Mouse (Mus musculus) embryonic stem cell, embryonic (primary cell): ENCODE results near the gene Atp8b4.

Experiments used
- CTCF ChIA-PET, 4 experiments: fragments of 300-600 bp in 2 of 4; fragments of 350-600 bp in 2 of 4; sonication (Branson Sonifier 250); formaldehyde crosslinking; loops; one replicate each; lab custom pipeline; 2022; ENCODE audit warnings: inconsistent platforms in 2 of 4; lab: Charles Lee
- POLR2A ChIA-PET, 4 experiments: fragments of 300-600 bp in 2 of 4; fragments of 350-600 bp in 2 of 4; sonication (Branson Sonifier 250); formaldehyde crosslinking; loops; one replicate each; lab custom pipeline; 2022; ENCODE audit warnings: antibody characterized with exemption in 4 of 4, inconsistent platforms in 1 of 4; lab: Charles Lee

Atp8b4 gene

DNA sequence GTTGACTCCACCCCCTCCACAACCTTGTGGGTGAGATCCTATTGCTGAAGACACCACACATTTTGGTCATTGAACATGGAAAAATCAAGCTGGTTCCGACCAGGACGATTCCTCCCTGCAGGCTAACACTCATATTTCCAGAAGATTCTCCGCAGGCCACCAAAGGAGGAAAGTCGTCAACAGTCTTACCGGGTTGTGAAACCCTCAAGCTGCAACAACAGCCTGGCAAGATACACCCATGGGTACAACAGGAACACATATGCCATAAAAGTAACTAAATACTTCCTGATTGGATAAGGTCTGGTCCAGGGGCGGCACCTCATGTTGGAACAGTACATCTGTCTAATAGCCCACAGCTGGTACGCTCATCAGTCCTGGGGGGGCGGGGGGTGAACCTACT lies 159.0 kb downstream of the Atp8b4 start:
- POLR2A ChIA-PET: interaction anchor here in 1 of 4 experiments (1.5 kb wide), 1 partner anchor 10 kb away, joined by 3 read pairs; no protein-coding TSS in a partner anchor
- CTCF ChIA-PET: no interaction called here

GRCm38 (mm10) chr2:126340201-126340600 lies 160.3 kb downstream of the Atp8b4 start:
- ChIA-PET CTCF (no interaction called here), POLR2A (no interaction called here)

DNA sequence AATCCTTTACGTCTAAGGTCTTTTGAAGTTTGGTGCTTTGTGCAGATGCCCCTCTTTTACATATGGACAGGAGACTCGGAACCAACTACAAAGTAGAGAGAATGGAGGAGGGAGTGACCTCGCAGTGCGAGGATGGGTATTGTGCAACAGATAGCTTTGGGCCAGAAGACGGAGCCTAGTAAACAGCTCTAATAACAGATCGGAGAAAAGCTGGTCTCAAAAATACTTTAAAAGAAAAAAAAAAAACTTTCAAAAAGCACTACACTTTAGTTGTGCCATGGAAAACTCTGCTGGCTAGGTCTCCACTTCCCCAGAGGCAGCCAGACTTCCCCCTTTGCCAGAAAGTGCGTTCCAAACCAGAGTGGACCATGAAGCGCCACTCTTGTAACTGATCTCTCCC lies 161.0 kb downstream of the Atp8b4 start:
- CTCF ChIA-PET: interaction anchor here in 1 of 4 experiments (0.7 kb wide), 1 partner anchor 255 kb away, joined by 3 read pairs; no protein-coding TSS in a partner anchor

GRCm38 (mm10) chr2:126337143-126337542 lies 163.3 kb downstream of the Atp8b4 start:
- CTCF ChIA-PET: no interaction called here
- POLR2A ChIA-PET: interaction anchor here in 1 of 4 experiments (0.8 kb wide), 1 partner anchor 1565 kb away, joined by 3 read pairs; no protein-coding TSS in a partner anchor

More for the DNA sequence above, 161.0 kb downstream of the Atp8b4 start:
- POLR2A ChIA-PET: no interaction called here

DNA sequence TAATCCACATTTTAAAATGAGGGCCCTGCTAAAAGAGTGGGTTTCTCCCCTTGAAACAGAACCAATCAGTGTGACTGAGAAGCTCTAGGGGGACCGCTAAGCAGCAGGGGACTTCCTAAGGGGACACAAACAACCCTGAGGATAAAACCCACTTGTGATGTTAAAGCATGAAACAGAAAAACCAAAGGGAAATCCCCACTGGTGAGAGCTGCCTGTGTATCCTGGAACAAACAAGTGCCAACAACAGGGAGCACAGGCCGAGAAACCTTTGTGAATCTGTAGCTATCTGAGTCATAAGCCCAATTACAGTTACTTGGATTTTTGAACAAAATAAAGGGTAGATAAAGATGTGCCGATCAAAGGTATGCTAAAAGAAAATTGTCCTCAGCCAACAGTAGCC lies 168.7 kb downstream of the Atp8b4 start:
- CTCF ChIA-PET: no interaction called here

GRCm38 (mm10) chr2:126323206-126323605 lies 177.3 kb downstream of the Atp8b4 start:
- POLR2A ChIA-PET: no interaction called here
- CTCF ChIA-PET: no interaction called here

More for the DNA sequence above, 168.7 kb downstream of the Atp8b4 start:
- POLR2A ChIA-PET: no interaction called here

GRCm38 (mm10) chr2:126322631-126323031 lies 177.8 kb downstream of the Atp8b4 start:
- POLR2A ChIA-PET: no interaction called here
- CTCF ChIA-PET: no interaction called here

DNA sequence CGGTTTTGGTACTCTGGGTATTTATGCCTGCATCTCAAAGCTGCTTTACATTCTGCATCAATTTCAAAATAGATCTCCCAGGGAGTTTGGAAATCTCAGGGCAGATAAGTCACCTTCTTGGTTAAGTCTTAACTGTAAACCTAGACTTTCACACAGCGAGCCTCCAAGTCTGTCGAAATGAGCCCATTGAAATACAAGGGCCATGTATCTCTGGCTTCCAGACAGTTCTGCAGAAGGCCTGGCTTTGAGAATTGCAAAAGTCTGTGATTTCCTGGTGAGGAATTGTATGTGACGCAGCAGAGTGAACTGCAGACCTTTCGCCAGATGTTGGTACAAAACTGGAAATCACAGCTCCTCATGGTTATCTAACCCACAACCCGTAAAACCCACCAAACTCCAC lies 182.4 kb downstream of the Atp8b4 start:
- ChIA-PET CTCF (no interaction called here), POLR2A (no interaction called here)

- CTCF ChIA-PET: no interaction called here
- POLR2A ChIA-PET: no interaction called here
Measured at GRCm38 (mm10) chr2:126316942-126317341, 183.5 kb downstream of the Atp8b4 start.

DNA sequence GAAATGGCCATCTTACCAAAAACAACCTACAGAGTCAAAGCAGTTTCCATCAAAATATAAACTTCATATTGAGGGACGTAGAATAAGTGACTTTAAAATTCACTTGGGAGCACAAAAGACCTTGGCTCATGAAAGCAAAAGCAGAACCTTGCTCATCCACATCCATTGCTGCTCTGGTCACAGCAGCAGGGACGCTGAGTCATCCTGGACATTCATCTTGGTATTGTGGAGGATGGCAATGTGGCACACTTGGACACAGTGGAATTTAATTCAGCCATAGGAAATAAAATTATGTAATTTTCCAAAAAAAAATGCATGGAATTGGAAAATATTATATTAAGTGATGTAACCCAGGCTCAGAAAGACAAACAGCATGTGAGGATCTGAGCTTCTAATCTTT lies 184.1 kb downstream of the Atp8b4 start:
- ChIA-PET CTCF (no interaction called here), POLR2A (interaction anchor here in 1 of 4 experiments (1.3 kb wide), 1 partner anchor 8 kb away, joined by 3 read pairs; no protein-coding TSS in a partner anchor)

DNA sequence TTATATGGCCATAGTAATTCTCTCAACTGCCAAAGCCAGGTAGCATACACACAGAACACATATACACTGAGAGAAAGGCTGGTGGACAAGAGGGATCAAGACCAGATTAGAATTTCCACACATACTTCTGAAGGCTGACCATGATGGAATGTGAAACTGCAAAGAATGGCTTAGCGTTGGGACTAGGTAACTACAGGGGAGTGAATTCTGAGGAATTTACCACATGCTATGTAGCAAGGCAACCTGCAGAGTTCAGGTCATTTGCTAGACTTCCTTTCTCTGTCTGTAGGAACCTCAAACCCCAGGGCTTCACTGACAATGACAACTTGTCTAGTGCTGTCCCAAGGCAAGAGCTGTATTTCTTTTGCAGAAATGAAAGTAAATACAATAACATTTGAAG lies 189.4 kb downstream of the Atp8b4 start:
- CTCF ChIA-PET: no interaction called here

DNA sequence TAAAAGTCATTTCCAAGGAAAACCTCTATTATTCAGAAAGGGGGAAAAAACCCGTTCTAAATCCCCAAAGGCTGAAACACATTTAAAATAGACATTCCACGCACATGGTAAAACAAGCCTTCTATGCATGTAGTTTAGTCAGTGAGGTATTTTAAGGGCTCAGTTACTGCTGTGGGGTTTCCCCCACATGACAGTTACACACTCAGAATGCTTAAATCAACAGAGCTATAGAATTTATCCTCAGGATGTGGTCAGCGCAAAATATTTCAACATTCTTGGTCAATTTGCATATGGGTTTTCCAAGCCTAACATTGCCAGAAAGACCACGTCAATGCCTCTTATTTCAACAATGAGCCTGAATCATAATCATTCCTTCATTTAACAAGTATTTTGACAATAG lies 190.5 kb downstream of the Atp8b4 start:
- ChIA-PET CTCF (no interaction called here), POLR2A (no interaction called here)

More for the DNA sequence above, 189.4 kb downstream of the Atp8b4 start:
- POLR2A ChIA-PET: no interaction called here

DNA sequence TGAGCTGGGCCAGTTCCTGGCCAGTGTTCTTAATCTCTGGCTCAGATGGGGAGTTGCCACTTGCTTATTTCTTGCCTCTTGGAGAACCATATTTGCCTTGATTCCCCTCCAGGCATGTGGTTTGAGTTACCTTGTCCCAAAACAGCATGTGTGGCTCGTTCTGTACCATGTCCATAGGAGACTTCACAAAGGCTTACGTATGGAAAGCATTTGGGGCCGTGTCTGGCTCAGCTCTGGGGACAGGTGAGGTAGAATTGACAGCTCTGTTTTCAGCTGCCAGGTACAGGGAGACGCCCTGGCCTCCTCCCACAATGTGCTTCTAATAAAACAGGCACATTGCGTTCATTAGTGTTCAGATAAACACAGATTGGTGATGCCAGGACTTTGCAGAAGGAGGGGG lies 195.9 kb downstream of the Atp8b4 start:
- POLR2A ChIA-PET: no interaction called here
- CTCF ChIA-PET: no interaction called here

DNA sequence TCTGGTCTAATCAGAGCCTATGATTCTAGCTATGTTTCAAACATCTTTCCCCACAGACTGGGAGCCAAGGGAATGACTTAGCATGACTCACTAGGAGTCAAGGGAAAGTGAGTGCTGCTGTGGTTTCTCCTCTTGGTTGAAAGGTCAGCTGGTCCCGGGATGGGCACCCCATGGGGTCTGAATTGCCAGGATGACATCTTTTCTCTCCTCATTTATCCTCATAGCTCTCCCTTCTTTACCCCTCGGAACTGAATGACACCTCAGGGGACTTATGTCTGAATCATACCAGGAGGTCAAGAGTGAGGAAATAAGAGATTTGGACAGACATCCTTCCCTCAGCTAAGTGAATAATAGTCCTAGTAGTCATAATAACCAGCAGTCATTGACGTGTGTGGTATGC lies 197.2 kb downstream of the Atp8b4 start:
- POLR2A ChIA-PET: interaction anchor here in 2 of 4 experiments (0.5 to 0.7 kb wide), 2 partner anchors 95 to 328 kb away, joined by 4 read pairs; no protein-coding TSS in a partner anchor
- CTCF ChIA-PET: no interaction called here

DNA sequence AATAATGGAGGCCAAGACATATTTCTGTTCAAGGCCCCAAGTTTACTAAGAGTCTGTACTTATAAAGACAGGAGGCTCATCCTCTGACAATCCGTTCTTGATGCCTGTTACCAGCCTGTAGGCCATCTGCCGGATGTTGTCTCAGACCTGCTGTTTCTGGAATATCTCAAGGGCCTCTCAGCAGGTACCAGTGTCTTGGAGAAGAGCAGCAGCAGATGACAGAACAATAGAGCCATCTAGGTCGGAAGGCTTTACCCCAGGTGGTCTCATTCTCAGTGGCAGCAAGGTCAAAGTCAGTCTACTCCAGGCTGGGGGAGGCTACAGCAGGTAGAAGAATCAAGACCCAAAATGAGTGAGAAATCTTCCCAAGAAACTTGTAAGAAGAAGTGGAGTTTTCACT lies 198.1 kb downstream of the Atp8b4 start:
- ChIA-PET POLR2A (no interaction called here), CTCF (no interaction called here)

DNA sequence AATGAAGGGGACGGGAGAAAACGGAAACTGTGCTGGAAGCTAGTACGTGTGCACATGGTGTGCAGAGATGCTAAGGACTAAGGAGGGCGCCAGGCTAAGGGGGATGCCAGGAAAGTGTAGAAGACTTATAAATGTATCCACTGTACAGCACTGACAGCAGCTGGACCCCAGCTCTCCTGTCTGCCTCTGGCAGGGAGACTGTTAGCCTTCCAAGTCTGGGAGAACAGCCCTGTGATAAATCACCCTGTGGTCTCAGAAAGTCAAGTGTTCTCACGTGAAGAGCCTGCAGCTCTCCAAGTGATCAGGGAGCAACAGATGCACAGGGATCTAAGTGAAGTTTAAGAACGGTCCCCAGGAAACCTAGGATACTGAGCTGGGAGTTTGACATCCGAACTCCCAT lies 209.8 kb downstream of the Atp8b4 start:
- ChIA-PET POLR2A (no interaction called here), CTCF (no interaction called here)

DNA sequence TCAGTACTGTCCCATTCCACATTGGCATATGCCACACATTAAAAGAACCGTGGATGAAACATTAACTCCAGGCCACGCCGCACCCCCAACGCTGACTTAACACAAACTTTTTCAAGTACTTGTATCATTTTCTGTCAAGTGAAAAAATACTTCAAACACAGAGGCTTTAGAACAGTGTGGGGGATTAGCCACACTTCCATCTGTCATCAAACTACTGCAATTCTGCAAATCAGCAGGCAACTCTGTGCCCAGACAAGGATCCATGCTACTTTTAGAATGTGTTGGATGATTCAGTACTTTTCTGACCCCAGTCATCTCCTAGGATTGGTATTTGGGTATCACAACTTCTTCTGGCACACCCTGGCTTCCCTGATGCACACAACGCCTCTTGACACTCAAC lies 212.5 kb downstream of the Atp8b4 start:
- CTCF ChIA-PET: no interaction called here
- POLR2A ChIA-PET: no interaction called here

DNA sequence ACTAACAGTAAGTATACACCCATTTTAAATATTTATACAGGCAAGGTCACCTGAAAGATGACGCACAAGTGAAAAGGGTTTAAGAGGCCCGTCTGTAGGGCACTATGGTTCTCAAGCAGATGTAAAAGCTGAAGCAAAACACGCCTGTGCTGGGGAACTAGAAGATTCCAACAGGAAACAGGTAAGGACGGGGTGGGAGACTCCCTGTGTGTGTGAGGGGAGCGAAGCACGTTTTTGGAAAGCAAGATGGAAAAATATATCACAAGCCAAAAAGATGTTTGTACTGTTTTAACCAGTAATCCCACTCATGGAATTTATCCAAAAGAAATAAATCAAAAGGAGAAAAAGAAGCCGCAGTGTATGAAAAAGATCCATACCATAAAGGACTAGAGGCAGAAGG lies 214.1 kb downstream of the Atp8b4 start:
- ChIA-PET POLR2A (no interaction called here), CTCF (no interaction called here)

DNA sequence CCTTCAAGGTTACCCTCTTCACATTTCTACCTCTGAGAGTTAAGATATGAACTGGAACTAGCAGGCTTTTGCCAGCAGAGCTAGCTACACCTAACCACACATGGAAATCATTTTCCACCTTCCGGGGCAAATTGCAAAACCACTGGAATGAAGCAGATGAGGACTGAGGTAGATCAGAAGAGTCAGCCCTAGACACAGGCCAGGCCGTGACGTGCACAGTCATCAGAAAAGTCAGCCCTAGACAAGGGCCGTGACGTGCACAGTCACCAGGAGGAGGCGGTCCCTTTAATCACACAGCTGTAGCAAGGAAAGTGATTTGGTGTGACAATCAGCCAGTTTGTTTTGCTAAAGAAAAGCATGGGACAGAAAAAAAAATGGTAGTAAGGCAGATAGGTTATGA lies 216.4 kb downstream of the Atp8b4 start:
- ChIA-PET CTCF (no interaction called here), POLR2A (interaction anchor here in 1 of 4 experiments (0.8 kb wide), 1 partner anchor 62 kb away, joined by 6 read pairs; no protein-coding TSS in a partner anchor)

GRCm38 (mm10) chr2:126283086-126283485 lies 217.4 kb downstream of the Atp8b4 start:
- ChIA-PET POLR2A (no interaction called here), CTCF (no interaction called here)

DNA sequence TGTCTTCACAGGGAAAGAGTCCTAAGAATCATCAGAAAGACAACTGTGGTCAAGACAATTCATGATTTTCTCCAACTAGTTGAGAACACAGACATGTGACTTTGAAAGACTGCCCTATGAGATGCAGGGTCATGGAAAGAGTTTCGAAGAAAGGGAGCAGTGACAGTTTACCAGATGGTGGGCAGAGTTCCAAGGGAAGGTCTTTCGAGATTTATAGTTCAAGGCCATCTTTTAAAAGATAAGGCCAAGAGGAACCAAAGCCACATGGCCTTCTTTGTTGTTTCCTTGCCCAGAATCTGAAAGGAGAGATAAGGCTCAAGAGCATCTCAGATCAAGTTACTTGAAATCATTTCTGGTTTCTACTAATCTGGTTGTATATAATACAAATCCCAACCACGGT lies 225.0 kb downstream of the Atp8b4 start:
- CTCF ChIA-PET: no interaction called here

More for the DNA sequence above, 225.0 kb downstream of the Atp8b4 start:
- POLR2A ChIA-PET: no interaction called here
